Mouse (Mus musculus) intestine, embryonic 15.5 days (tissue): ENCODE results near the gene Cacng7. TPM values are rescaled to one million over a fixed set of nuclear protein-coding genes. Genes with fewer than 3 reads are reported as not detected.

Experiments used
- ATAC-seq: fragments of 200-750 bp; cut with Nextera tagmentation; 2 replicates; pipeline ENCODE4 v1.8.0; 2017; ENCODE audit warnings: moderate TSS enrichment, moderate library complexity
- H3K27ac ChIP-seq: fragments of 300-500 bp; sonication (generic); 2 replicates; pipeline ENCODE4 v1.5.1; 2015; ENCODE audit warnings: mild to moderate bottlenecking, inconsistent platforms
- H3K27me3 ChIP-seq: fragments of 300-500 bp; sonication (generic); replicated peaks from 2 replicates; pipeline ENCODE4 v1.6.1; 2015; ENCODE audit warnings: inconsistent platforms
- H3K36me3 ChIP-seq: fragments of 300-500 bp; sonication (generic); 2 replicates; pipeline ENCODE4 v1.6.1; 2015; ENCODE audit warnings: inconsistent platforms
- H3K4me1 ChIP-seq: fragments of 300-500 bp; sonication (generic); replicated peaks from 2 replicates; pipeline ENCODE4 v1.6.1; 2015; ENCODE audit warnings: inconsistent platforms
- H3K4me2 ChIP-seq: fragments of 300-500 bp; sonication (generic); replicated peaks from 2 replicates; pipeline ENCODE4 v1.6.1; 2015; ENCODE audit warnings: mild to moderate bottlenecking, inconsistent platforms
- H3K4me3 ChIP-seq: fragments of 300-500 bp; sonication (generic); replicated peaks from 2 replicates; pipeline ENCODE4 v1.5.1; 2015; ENCODE audit warnings: inconsistent platforms
- H3K9ac ChIP-seq: fragments of 300-500 bp; sonication (generic); 2 replicates; pipeline ENCODE4 v1.6.1; 2015; ENCODE audit warnings: inconsistent platforms
- H3K9me3 ChIP-seq: fragments of 300-500 bp; sonication (generic); 2 replicates; pipeline ENCODE4 v1.6.1; 2016; ENCODE audit warnings: inconsistent platforms
- WGBS: fragments of 180-500 bp; shearing (Covaris S2); methylation state at CpG from one replicate; pipeline ENCODE4 v1.1.7; 2015; 5-methylcytosine and 5-hydroxymethylcytosine counted together
- polyA plus RNA-seq: library from polyadenylated mRNA; unstranded; fragments of >200 nt; fragmentation: Nextera tagmentation; extraction: Ambion mirVana; gene quantifications from 2 replicates; pipeline ENCODE4 v1.2.1, GENCODE M21; 2015

The Cacng7 gene
- polyA plus RNA-seq, 1 experiment from 2014 or later = 1.2 TPM

GRCm38 (mm10) chr7:3409729-3410520 lies 77.2 kb downstream of the Cacng7 start:
- H3K4me3 ChIP-seq = no peak overlapping the region
- H3K9ac ChIP-seq = no peak overlapping the region
- no peak overlapping the region for H3K27ac ChIP-seq
- no peaks in the 10 kb centered on the region for H3K36me3 ChIP-seq
- 57% methylated on average over 11 of the region's 11 CpGs for WGBS
- H3K4me1 ChIP-seq = peaks cover 11% of the 10 kb centered on the region; the same call in 1 of the 2 replicates
- H3K27me3 ChIP-seq = peaks cover 42% of the 10 kb centered on the region
- ATAC-seq = no peak
- no peaks in the 10 kb centered on the region for H3K9me3 ChIP-seq
- H3K4me2 ChIP-seq = no peak overlapping the region

GRCm38 (mm10) chr7:3411160-3411941 lies 78.6 kb downstream of the Cacng7 start:
- H3K27me3 ChIP-seq = peaks cover 56% of the 10 kb centered on the region
- under 1% methylated on average over 33 of the region's 33 CpGs for WGBS
- H3K4me3 ChIP-seq = peak overlapping the region; percentile 30
- H3K9me3 ChIP-seq = no peaks in the 10 kb centered on the region
- H3K4me1 ChIP-seq = peaks cover 16% of the 10 kb centered on the region; the same call in 1 of the 2 replicates
- peak overlapping the region; percentile 23; the same call in 1 of the 2 replicates for H3K9ac ChIP-seq
- H3K4me2 ChIP-seq = peak overlapping the region; percentile 70
- H3K36me3 ChIP-seq = no peaks in the 10 kb centered on the region
- H3K27ac ChIP-seq = no peak overlapping the region
- peak; percentile 87 for ATAC-seq

GRCm38 (mm10) chr7:3412036-3412435 lies 79.3 kb downstream of the Cacng7 start:
- peaks cover 16% of the 10 kb centered on the region; the same call in 1 of the 2 replicates for H3K4me1 ChIP-seq
- H3K36me3 ChIP-seq = no peaks in the 10 kb centered on the region
- ATAC-seq = no peak
- H3K9me3 ChIP-seq = no peaks in the 10 kb centered on the region
- no peak overlapping the region for H3K27ac ChIP-seq
- peak overlapping the region; percentile 30 for H3K4me3 ChIP-seq
- H3K9ac ChIP-seq = peak overlapping the region; percentile 11; the same call in 1 of the 2 replicates
- 2% methylated on average over 20 of the region's 20 CpGs for WGBS
- peak overlapping the region; percentile 70 for H3K4me2 ChIP-seq
- H3K27me3 ChIP-seq = peaks cover 63% of the 10 kb centered on the region

GRCm38 (mm10) chr7:3414888-3415287 lies 82.1 kb downstream of the Cacng7 start:
- peaks cover 71% of the 10 kb centered on the region for H3K27me3 ChIP-seq
- H3K4me1 ChIP-seq = peaks cover 16% of the 10 kb centered on the region; the same call in 1 of the 2 replicates
- peak overlapping the region; percentile 46 for H3K9ac ChIP-seq
- peak overlapping the region; percentile 100 for H3K4me2 ChIP-seq
- H3K36me3 ChIP-seq = no peaks in the 10 kb centered on the region
- H3K4me3 ChIP-seq = peak overlapping the region; percentile 59
- ATAC-seq = peak; percentile 32
- WGBS = 0% methylated on average over 47 of the region's 47 CpGs
- no peak overlapping the region for H3K27ac ChIP-seq
- H3K9me3 ChIP-seq = no peaks in the 10 kb centered on the region

- peaks cover 71% of the 10 kb centered on the region for H3K27me3 ChIP-seq
- WGBS = under 1% methylated on average over 56 of the region's 60 CpGs
Observed at GRCm38 (mm10) chr7:3415378-3415777, 82.6 kb downstream of the Cacng7 start.

More at GRCm38 (mm10) chr7:3415378-3415777, 82.6 kb downstream of the Cacng7 start:
- Histone ChIP-seq H3K4me3 (peak overlapping the region; percentile 59), H3K4me1 (peaks cover 16% of the 10 kb centered on the region; the same call in 1 of the 2 replicates), H3K9ac (peak overlapping the region; percentile 46), H3K36me3 (no peaks in the 10 kb centered on the region), H3K9me3 (no peaks in the 10 kb centered on the region), H3K4me2 (peak overlapping the region; percentile 100), H3K27ac (no peak overlapping the region)
- ATAC-seq = peak; percentile 43

Other genes starting within 250 kb of the Cacng7 start
- not detected in 2 replicates for gene AU018091, start 163.8 kb upstream of the Cacng7 start, polyA plus RNA-seq
- gene Nlrp12, start 83.2 kb upstream of the Cacng7 start, polyA plus RNA-seq = not detected in 2 replicates
- gene Myadm, start 43.9 kb upstream of the Cacng7 start, polyA plus RNA-seq = 131 and 135 TPM in 2 replicates
- 0.27 and 0.45 TPM in 2 replicates for gene Prkcg, start 43.8 kb upstream of the Cacng7 start, polyA plus RNA-seq
- 2.0 and 2.2 TPM in 2 replicates for gene Cacng8, start 57.7 kb downstream of the Cacng7 start, polyA plus RNA-seq
- 0.33 TPM in 1 of 2 replicates, not detected in the other for gene Cacng6, start 91.2 kb downstream of the Cacng7 start, polyA plus RNA-seq
- 0.11 and 0.16 TPM in 2 replicates for gene Tarm1, start 169.7 kb downstream of the Cacng7 start, polyA plus RNA-seq